Mouse (Mus musculus) liver, embryonic 14 days (tissue): ENCODE measurements around the gene Adgrg3. TPM values are rescaled to one million over a fixed set of nuclear protein-coding genes. Genes with fewer than 3 reads are reported as not detected.

ENCODE experiments used
- polyA plus RNA-seq: library from polyadenylated mRNA; depleted of rRNA; stranded (reverse); fragments of >200 nt; gene quantifications from 2 replicates; pipeline ENCODE4 v1.2.3, GENCODE M21; 2012; rRNA removed

Gene Adgrg3
- polyA plus RNA-seq: 6.7 and 9.1 TPM in 2 replicates

GRCm38 (mm10) chr8:95017451-95017850 is at the start of gene Adgrg3:
Adgrg3 (plus strand) TSS chr8:95017692.

GRCm38 (mm10) chr8:94974467-94975165 is 42.9 kb upstream of the Adgrg3 start, which contains the start of gene Adgrg1:
Adgrg1 (plus strand) TSS chr8:94974751.

GRCm38 (mm10) chr8:95054927-95055510 is 37.5 kb downstream of the Adgrg3 start, which contains the start of gene Drc7:
Drc7 (plus strand) TSS chr8:95055103.

GRCm38 (mm10) chr8:95080381-95081341 is 63.2 kb downstream of the Adgrg3 start, which contains the start of gene Katnb1:
Katnb1 (plus strand) TSS chr8:95081186.

Other genes with a start within 250 kb of the Adgrg3 start
- gene Cx3cl1, start 245.7 kb upstream of the Adgrg3 start, polyA plus RNA-seq: 0.10 and 0.23 TPM in 2 replicates
- 0.29 TPM in 1 of 2 replicates, not detected in the other for gene Ccl17, start 207.2 kb upstream of the Adgrg3 start, polyA plus RNA-seq
- 33.4 and 36.4 TPM in 2 replicates for gene Coq9, start 179.4 kb upstream of the Adgrg3 start, polyA plus RNA-seq
- gene Ciapin1, start 179.3 kb upstream of the Adgrg3 start, polyA plus RNA-seq: 21.7 and 27.1 TPM in 2 replicates
- gene Polr2c, start 160.2 kb upstream of the Adgrg3 start, polyA plus RNA-seq: 50.6 and 56.1 TPM in 2 replicates
- gene Dok4, start 141.4 kb upstream of the Adgrg3 start, polyA plus RNA-seq: 10.3 and 10.4 TPM in 2 replicates
- 2.5 and 3.0 TPM in 2 replicates for gene Ccdc102a, start 99.6 kb upstream of the Adgrg3 start, polyA plus RNA-seq
- 0.37 and 0.46 TPM in 2 replicates for gene Adgrg5, start 94.0 kb upstream of the Adgrg3 start, polyA plus RNA-seq
- gene Adgrg1, start 42.9 kb upstream of the Adgrg3 start, polyA plus RNA-seq: 37.3 and 44.5 TPM in 2 replicates
- 0.16 and 0.20 TPM in 2 replicates for gene Drc7, start 37.4 kb downstream of the Adgrg3 start, polyA plus RNA-seq
- gene Katnb1, start 63.5 kb downstream of the Adgrg3 start, polyA plus RNA-seq: 7.8 and 8.5 TPM in 2 replicates
- gene Kifc3, start 185.1 kb downstream of the Adgrg3 start, polyA plus RNA-seq: 4.0 and 4.1 TPM in 2 replicates